Mouse (Mus musculus): ENCODE measurements around the gene Olfr1457. TPM values are rescaled to one million over a fixed set of nuclear protein-coding genes. Genes with fewer than 3 reads are reported as not detected.

The Olfr1457 gene
- not detected for total RNA-seq (2021)
- long read RNA-seq, experiment 1: 0 reads
- long read RNA-seq, experiment 2: 0 reads

DNA sequence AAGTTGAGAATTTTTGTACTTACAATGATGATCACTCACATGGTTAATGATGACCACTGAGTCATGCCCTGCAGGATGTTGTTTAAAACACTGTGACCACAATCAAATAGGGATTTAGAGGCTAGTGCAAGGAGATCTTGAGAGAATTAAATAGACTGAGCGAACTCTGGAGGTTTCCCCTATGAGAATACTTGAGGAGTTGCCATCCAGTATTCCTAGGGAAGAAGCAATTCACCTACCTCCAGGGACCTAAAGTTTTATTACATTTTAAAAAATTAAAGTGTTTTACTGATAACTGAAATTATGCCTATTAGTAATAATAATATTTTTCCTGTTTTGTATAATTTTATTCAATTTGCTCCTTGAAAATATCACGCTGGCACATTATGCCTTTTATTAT lies at the start of gene Olfr1457:
Olfr1457 (minus strand) TSS at position 101 of the 400 bp plus-strand sequence.
- no peak for DNase-seq (ENCODE audit: low spot score in 2 of 2)

DNA sequence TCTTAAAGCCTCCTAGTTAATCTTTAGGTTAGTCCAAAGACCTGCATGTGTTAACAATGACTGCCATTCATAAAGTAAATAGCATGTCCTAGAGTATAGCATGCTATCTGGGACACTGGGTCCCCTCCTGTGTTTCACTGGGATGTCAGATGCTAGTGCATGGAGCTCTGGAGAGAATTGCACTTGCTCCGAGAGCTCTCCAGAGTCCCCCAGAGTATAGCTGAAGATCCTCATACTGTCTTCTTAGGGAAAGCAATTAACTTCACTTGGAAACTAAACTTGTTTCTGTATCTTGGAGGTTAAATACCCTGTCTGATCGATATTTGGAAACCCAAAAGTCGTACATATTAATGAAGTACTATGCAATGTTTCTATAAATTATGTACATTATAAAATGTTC lies 9.0 kb upstream of the Olfr1457 start, which contains the start of gene Olfr1458:
Olfr1458 (minus strand) TSS at position 101 of the 400 bp plus-strand sequence.
- no peak for DNase-seq (ENCODE audit: low spot score in 2 of 2)

DNA sequence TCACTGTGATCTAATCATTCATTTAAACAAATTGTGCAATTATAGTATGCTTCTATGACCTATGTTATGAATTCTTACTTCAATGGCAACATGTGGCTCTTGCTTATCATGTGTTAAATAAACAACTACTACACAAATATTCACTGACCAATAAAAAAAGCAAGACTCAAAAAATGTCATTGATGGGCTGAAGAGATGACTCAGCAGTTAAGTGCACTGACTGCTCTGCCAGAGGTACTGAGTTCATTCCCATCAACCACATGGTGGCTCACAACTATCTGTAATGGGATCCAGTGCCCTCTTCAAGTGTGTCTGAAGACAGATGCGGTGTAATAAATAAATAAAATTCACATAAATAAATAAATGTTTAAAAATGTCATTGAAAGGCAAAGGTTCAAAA lies 3.8 kb downstream of the Olfr1457 start:
- DNase-seq (ENCODE audit: low spot score in 2 of 2): no peak

DNA sequence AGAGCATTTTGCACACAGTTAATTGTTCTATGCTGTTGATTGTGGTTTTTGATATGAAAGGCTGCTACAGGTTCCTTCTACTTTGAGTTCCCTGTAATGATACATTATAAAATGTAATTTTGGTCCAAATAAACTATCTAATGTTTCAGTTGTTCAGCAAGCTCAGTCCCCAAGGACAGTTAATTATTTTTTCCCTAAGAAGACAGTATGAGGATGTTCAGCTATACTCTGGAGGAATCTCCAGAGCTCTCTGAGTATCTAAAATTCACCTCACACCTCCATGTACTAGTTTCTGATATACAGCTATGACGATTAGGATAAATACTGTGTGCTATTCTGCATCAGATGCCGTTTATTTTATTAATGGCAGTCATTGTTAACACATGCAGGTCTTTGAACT lies 37.4 kb downstream of the Olfr1457 start, which contains the start of gene Olfr1454:
Olfr1454 (plus strand) TSS at position 301 of the 400 bp plus-strand sequence.
- no peak for DNase-seq (ENCODE audit: low spot score in 2 of 2)

Other genes starting within 250 kb of the Olfr1457 start
- gene Olfr1444, start 240.6 kb downstream of the Olfr1457 start, total RNA-seq (2021): not detected
- not detected for gene Olfr1445, start 214.0 kb downstream of the Olfr1457 start, total RNA-seq (2021)
- gene Olfr1446, start 204.4 kb downstream of the Olfr1457 start, total RNA-seq (2021): not detected
- gene Olfr1447, start 194.1 kb downstream of the Olfr1457 start, total RNA-seq (2021): not detected
- gene Olfr1448, start 173.5 kb downstream of the Olfr1457 start, total RNA-seq (2021): not detected
- gene Olfr1449, start 167.1 kb downstream of the Olfr1457 start, total RNA-seq (2021): not detected
- not detected for gene Olfr1450, start 147.6 kb downstream of the Olfr1457 start, total RNA-seq (2021)
- not detected for gene Olfr1451, start 102.9 kb downstream of the Olfr1457 start, total RNA-seq (2021)
- not detected for gene Olfr1453, start 69.6 kb downstream of the Olfr1457 start, total RNA-seq (2021)
- not detected for gene Olfr1454, start 37.3 kb downstream of the Olfr1457 start, total RNA-seq (2021)
- not detected for gene Olfr1458, start 8.9 kb upstream of the Olfr1457 start, total RNA-seq (2021)
- gene Olfr1459, start 51.7 kb upstream of the Olfr1457 start, total RNA-seq (2021): under 1 TPM; 0.03 TPM
- not detected for gene Olfr1461, start 65.1 kb upstream of the Olfr1457 start, total RNA-seq (2021)
- not detected for gene Olfr1462, start 87.8 kb upstream of the Olfr1457 start, total RNA-seq (2021)
- not detected for gene Olfr1463, start 133.4 kb upstream of the Olfr1457 start, total RNA-seq (2021)
- gene Olfr1465, start 217.7 kb upstream of the Olfr1457 start, total RNA-seq (2021): not detected
- not detected for gene Olfr1466, start 241.0 kb upstream of the Olfr1457 start, total RNA-seq (2021)

All from adrenal gland, adult 18-20 months (tissue).